Mouse (Mus musculus): ENCODE measurements at regions not wholly inside any gene's neighbourhood (a gene's known extent, or its start where the extent isn't known, plus 50 kb on each side); places are given as distances from the start of the nearest gene placed in this dataset.

- DNase-seq (ENCODE audit: inconsistent ontology term) = no peak
These were observed 115.1 kb upstream of the Taf1b start for GRCm38 (mm10) chr12:24383016-24383415.

- DNase-seq (ENCODE audit: inconsistent ontology term) = peak; percentile 2
These were observed 73.2 kb upstream of the Taf1b start for GRCm38 (mm10) chr12:24424958-24425357.
